Mouse (Mus musculus): ENCODE measurements around the gene Zbtb4. TPM values are rescaled to one million over a fixed set of nuclear protein-coding genes. Genes with fewer than 3 reads are reported as not detected.

Gene Zbtb4
- total and polyA plus RNA-seq, 3 experiments = 2.4 to 2.7 TPM; not detected in 1

DNA sequence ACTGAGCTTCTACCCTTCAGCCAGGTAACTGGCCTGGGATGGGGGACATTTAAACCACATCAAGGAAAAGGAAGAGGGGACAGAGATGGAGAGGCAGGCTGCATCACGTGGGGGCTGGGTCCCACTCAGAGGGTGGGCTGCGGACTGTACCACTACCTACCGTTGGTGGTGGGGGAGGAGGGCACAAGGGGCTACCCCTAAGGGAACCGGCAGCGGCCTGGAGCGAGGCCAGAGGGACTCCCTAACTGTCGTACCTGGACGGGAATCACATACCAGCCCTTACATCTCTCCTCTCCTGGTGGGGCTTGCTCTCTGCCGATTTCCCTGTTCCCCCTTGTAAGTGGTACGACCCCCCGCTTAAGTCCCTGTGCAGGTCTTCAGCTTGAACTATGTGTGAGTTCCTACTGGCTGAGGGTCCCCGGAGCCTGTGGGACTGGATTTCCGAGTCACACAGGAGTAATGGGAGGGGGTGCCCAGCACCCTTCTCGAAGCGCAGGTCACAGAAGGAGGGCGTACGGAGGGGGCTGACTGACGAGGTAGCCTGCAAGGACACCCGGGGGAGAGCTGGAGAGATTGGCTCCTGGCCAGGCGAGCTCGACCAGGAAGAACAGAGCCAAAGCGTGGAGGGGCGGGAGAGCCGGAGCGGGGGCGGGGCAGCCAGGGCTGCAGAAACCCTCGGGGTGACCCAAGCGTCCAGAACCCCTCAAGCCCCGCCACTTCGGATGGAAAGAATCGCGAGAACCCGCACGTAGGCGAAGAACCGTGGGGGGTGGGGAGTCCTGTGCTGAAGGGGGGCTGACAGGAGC is 34.9 kb downstream of the Zbtb4 start (continued):
- peak; percentile 2; the same call in 1 of the 2 replicates for TF ChIP-seq TCF12 (IDR thresholded peaks at IDR 0.05; ENCODE audit: low read depth, low read length)

DNA sequence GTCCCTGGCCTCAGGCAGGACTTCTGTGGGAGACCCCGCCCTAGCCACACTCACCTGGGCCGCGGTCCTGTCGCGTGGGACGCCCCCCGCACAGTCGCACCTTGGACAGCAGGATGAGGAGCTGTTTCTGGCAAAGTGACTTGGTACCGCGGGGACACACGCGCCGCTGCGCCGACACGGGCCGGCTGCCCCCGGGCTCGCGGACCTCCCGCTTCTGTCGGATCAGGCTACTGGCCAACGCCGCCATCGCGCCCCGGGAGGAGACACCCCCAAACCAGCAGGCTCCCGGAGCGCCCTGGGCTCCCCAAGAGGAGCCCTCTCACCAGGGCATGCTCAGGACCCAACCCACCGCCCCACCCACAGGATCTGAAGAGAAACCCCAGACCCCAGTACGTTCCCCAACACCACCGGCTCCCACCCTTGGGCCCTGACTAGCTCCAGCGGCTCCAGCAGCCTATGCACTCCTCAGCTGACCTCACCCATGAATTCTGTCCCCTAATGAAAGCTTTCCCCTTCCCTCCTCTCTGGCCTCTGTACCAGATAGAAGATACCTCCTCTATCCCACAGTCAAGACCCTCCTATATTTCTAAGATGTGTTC is 35.8 kb downstream of the Zbtb4 start, which contains the start of gene Fgf11:
Fgf11 (minus strand) TSS at position 479 of the 599 bp plus-strand sequence.
- no peaks in the 10 kb centered on the region for H3K27me3 ChIP-seq (ENCODE audit: control insufficient read depth in 1 of 2, insufficient read depth in 2 of 2, low read length in 2 of 2)
- no peak for TF ChIP-seq MYB (IDR thresholded peaks at IDR 0.05; ENCODE audit: low read depth, low read length)
- no peak for TF ChIP-seq UBTF (IDR thresholded peaks at IDR 0.05; ENCODE audit: borderline replicate concordance, insufficient read depth, low read depth, low read length)
- no peak for TF ChIP-seq TBP (IDR thresholded peaks at IDR 0.05; ENCODE audit: low read depth, low read length)
- TF ChIP-seq RAD21 (IDR thresholded peaks at IDR 0.05; ENCODE audit: low read depth, low read length) = no peak
- TF ChIP-seq NELFE (IDR thresholded peaks at IDR 0.05; ENCODE audit: low read depth, low read length) = peak; percentile 12; the same call in 1 of the 2 replicates
- no peak for TF ChIP-seq ETS1 (IDR thresholded peaks at IDR 0.05; ENCODE audit: low read depth, low read length)
- TF ChIP-seq MAFK (IDR thresholded peaks at IDR 0.05; ENCODE audit: borderline replicate concordance, low read depth, low read length) = no peak
- TF ChIP-seq MAZ (IDR thresholded peaks at IDR 0.05; ENCODE audit: low read depth, low read length) = 0 out of 2 replicates have a peak, but pooled peaks have one; percentile 6
- TF ChIP-seq RCOR1 (IDR thresholded peaks at IDR 0.05; ENCODE audit: low read depth, low read length) = no peak
- TF ChIP-seq ZC3H11A (IDR thresholded peaks at IDR 0.05; ENCODE audit: low read depth, low read length) = no peak
- TF ChIP-seq E2F4 (IDR thresholded peaks at IDR 0.05; ENCODE audit: borderline replicate concordance, low read depth, low read length) = no peak
- no peak for TF ChIP-seq CHD1 (IDR thresholded peaks at IDR 0.05; ENCODE audit: low read depth, low read length)
- TF ChIP-seq GABPA (IDR thresholded peaks at IDR 0.05; ENCODE audit: low read depth, low read length) = no peak
- no peak for TF ChIP-seq GATA1 (IDR thresholded peaks at IDR 0.05; ENCODE audit: low read depth, low read length)
- TF ChIP-seq EP300 (IDR thresholded peaks at IDR 0.05; ENCODE audit: low read depth in 1 of 2, low read length in 2 of 2) = no peak
- TF ChIP-seq POLR2AphosphoS2 (IDR thresholded peaks at IDR 0.05; ENCODE audit: low read length) = no peak
- H3K9ac ChIP-seq (ENCODE audit: control insufficient read depth, low read depth, low read length, poor library complexity, severe bottlenecking) = peak within 1 kb of the TSS; percentile 77
- H3K4me1 ChIP-seq (ENCODE audit: control insufficient read depth in 1 of 2, insufficient read depth in 2 of 2, low read length in 2 of 2) = peaks cover 5 to 19% of the 10 kb centered on the region in 2 experiments; a peak in 3 of 4 replicates
- H3K79me2 ChIP-seq (ENCODE audit: control insufficient read depth, insufficient read depth, low read length, poor library complexity) = peaks cover 8% of the 10 kb centered on the region; the same call in 1 of the 2 replicates
- H3K36me3 ChIP-seq (ENCODE audit: control insufficient read depth in 1 of 2, insufficient read depth in 2 of 2, low read length in 2 of 2) = peaks cover 0 to 8% of the 10 kb centered on the region in 2 experiments; a peak in 2 of 4 replicates
- no peaks in the 10 kb centered on the region for H3K9me3 ChIP-seq (replicated peaks; ENCODE audit: insufficient read depth, low read length)
- peak within 1 kb of the TSS; percentile 70 to 89 for H3K4me3 ChIP-seq (ENCODE audit: control insufficient read depth in 1 of 2, insufficient read depth in 1 of 2, low read depth in 2 of 2, low read length in 2 of 2)
- no peak for DNase-seq (ENCODE audit: low read depth, low spot score)
- peak within 1 kb of the TSS; percentile 74 for H3K27ac ChIP-seq (ENCODE audit: control insufficient read depth, low read depth, low read length)

Measured in MEL (cell line).